Mouse (Mus musculus) ES-E14 (cell line): ENCODE data around the gene Rbfox1.

Experiments
- CHD2 ChIP-seq: IDR thresholded peaks from 2 replicates; pipeline ENCODE4 v1.6.1; 2014; ENCODE audit warnings: mild to moderate bottlenecking, low read depth, low read length, inconsistent platforms
- HCFC1 ChIP-seq: IDR thresholded peaks from 2 replicates; pipeline ENCODE4 v1.6.1; 2012; ENCODE audit warnings: low read length, inconsistent platforms, borderline replicate concordance; ENCODE audit not compliant: insufficient read depth
- MAFK ChIP-seq: IDR thresholded peaks from 2 replicates; pipeline ENCODE4 v1.6.1; 2014; ENCODE audit warnings: mild to moderate bottlenecking, low read depth, low read length, inconsistent platforms; ENCODE audit not compliant: insufficient read depth
- ZNF384 ChIP-seq: IDR thresholded peaks from 2 replicates; pipeline ENCODE4 v1.6.1; 2012; ENCODE audit warnings: low read depth, low read length, inconsistent platforms

DNA sequence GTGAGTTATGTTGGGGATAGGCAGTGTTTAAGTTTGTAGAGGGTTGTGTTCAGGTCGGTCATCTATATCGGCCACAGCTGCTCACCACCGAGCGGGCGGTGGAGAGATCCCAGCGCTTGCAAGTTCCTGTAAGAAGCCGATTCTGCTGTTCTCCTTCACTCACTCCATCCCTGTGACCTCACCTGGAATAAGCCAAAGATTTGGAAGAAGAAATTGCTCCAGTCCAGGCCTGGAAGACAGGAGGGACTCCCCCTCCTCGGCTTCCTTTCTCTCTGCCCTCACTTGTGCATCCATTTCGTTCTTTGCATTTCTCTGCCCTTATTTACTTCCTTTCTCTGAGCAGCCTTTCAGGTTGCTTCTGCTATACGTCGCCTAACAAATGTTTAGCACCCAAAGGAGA is 465.1 kb downstream of the Rbfox1 start:
- TF ChIP-seq ZNF384 (no peak), HCFC1 (no peak), CHD2 (no peak), MAFK (no peak)
